Mouse (Mus musculus) MEL (cell line): ENCODE measurements at regions not wholly inside any gene's neighbourhood (a gene's known extent, or its start where the extent isn't known, plus 50 kb on each side); places are given as distances from the start of the nearest gene placed in this dataset.

ENCODE experiments used
- DNase-seq: peaks from one replicate; pipeline ENCODE4 v3.0.0; 2011; ENCODE audit warnings: low read depth, low spot score
- H3K27ac ChIP-seq: 2 replicates; pipeline ENCODE4 v1.5.1; 2012; ENCODE audit warnings: low read depth, mild to moderate bottlenecking, control low read depth, low read length, moderate library complexity; ENCODE audit not compliant: control insufficient read depth
- H3K27me3 ChIP-seq, 2 experiments: fragments of 150-350 bp in 1 of 2; sonication (generic) in 1 of 2; 2 replicates each; pipeline ENCODE4 v1.6.1; 2012; ENCODE audit warnings: low read length in 2 of 2, mild to moderate bottlenecking in 2 of 2, improper control_type of control experiment in 1 of 2, moderate library complexity in 1 of 2; ENCODE audit not compliant: insufficient read depth in 2 of 2, control insufficient read depth in 1 of 2
- H3K36me3 ChIP-seq, 2 experiments: 2 replicates each; pipeline ENCODE4 v1.6.1; 2012 to 2014; ENCODE audit warnings: low read length in 2 of 2, improper control_type of control experiment in 1 of 2, inconsistent platforms in 1 of 2, mild to moderate bottlenecking in 1 of 2; ENCODE audit not compliant: insufficient read depth in 2 of 2, control insufficient read depth in 1 of 2
- H3K4me1 ChIP-seq, 2 experiments: fragments of 150-350 bp in 1 of 2; sonication (generic) in 1 of 2; 2 replicates each; pipeline ENCODE4 v1.6.1; 2012; ENCODE audit warnings: low read length in 2 of 2, improper control_type of control experiment in 1 of 2, mild to moderate bottlenecking in 1 of 2; ENCODE audit not compliant: insufficient read depth in 2 of 2, control insufficient read depth in 1 of 2
- H3K4me3 ChIP-seq, 2 experiments: fragments of 150-350 bp in 1 of 2; sonication (generic) in 1 of 2; 2 replicates each; pipeline ENCODE4 v1.5.1; 2012; ENCODE audit warnings: low read depth in 2 of 2, low read length in 2 of 2, mild to moderate bottlenecking in 2 of 2, moderate library complexity in 2 of 2, control low read depth in 1 of 2, improper control_type of control experiment in 1 of 2; ENCODE audit not compliant: control insufficient read depth in 1 of 2, insufficient read depth in 1 of 2
- H3K79me2 ChIP-seq: 2 replicates; pipeline ENCODE4 v1.6.1; 2012; ENCODE audit warnings: mild to moderate bottlenecking, low read length, moderate library complexity; ENCODE audit not compliant: control insufficient read depth, poor library complexity, insufficient read depth
- H3K9ac ChIP-seq: 2 replicates; pipeline ENCODE4 v1.6.1; 2012; ENCODE audit warnings: low read depth, mild to moderate bottlenecking, control low read depth, low read length, moderate library complexity; ENCODE audit not compliant: control insufficient read depth, poor library complexity, severe bottlenecking
- H3K9me3 ChIP-seq: fragments of 150-350 bp; sonication (generic); replicated peaks from 2 replicates; pipeline ENCODE4 v1.6.1; 2012; ENCODE audit warnings: mild to moderate bottlenecking, low read length, improper control_type of control experiment, moderate library complexity; ENCODE audit not compliant: insufficient read depth
- CHD2 ChIP-seq: IDR thresholded peaks from 2 replicates; pipeline ENCODE4 v1.6.1; 2011; ENCODE audit warnings: low read length, improper control_type of control experiment
- EP300 ChIP-seq, 2 experiments: IDR thresholded peaks; 2 replicates each; pipeline ENCODE4 v1.6.1; 2011; ENCODE audit warnings: improper control_type of control experiment in 2 of 2, low read length in 2 of 2, low read depth in 1 of 2, mild to moderate bottlenecking in 1 of 2
- GATA1 ChIP-seq: IDR thresholded peaks from 2 replicates; pipeline ENCODE4 v1.6.1; 2011; ENCODE audit warnings: low read depth, low read length, improper control_type of control experiment
- MAFK ChIP-seq: IDR thresholded peaks from 2 replicates; pipeline ENCODE4 v1.6.1; 2011; ENCODE audit warnings: low read depth, mild to moderate bottlenecking, low read length, improper control_type of control experiment, borderline replicate concordance
- NRF1 ChIP-seq: IDR thresholded peaks from 2 replicates; pipeline ENCODE4 v1.6.1; 2014; ENCODE audit warnings: low read depth, mild to moderate bottlenecking, inconsistent platforms, low read length, improper control_type of control experiment, moderate library complexity; ENCODE audit not compliant: poor library complexity, insufficient read depth, severe bottlenecking
- POLR2AphosphoS5 ChIP-seq: IDR thresholded peaks from 2 replicates; pipeline ENCODE4 v1.6.1; 2012; ENCODE audit warnings: low read depth, borderline replicate concordance, mild to moderate bottlenecking, inconsistent platforms, low read length, moderate library complexity, mixed read lengths
- RCOR1 ChIP-seq: IDR thresholded peaks from 2 replicates; pipeline ENCODE4 v1.6.1; 2012; ENCODE audit warnings: low read depth, mild to moderate bottlenecking, inconsistent platforms, low read length, improper control_type of control experiment
- SMC3 ChIP-seq: IDR thresholded peaks from 2 replicates; pipeline ENCODE4 v1.6.1; 2011; ENCODE audit warnings: low read depth, low read length, improper control_type of control experiment
- TAL1 ChIP-seq: IDR thresholded peaks from 2 replicates; pipeline ENCODE4 v1.6.1; 2012; ENCODE audit warnings: mild to moderate bottlenecking, inconsistent platforms, low read length, moderate library complexity, mixed read lengths
- ZC3H11A ChIP-seq: IDR thresholded peaks from 2 replicates; pipeline ENCODE4 v1.6.1; 2012; ENCODE audit warnings: low read depth, mild to moderate bottlenecking, inconsistent platforms, low read length, improper control_type of control experiment
- ZKSCAN1 ChIP-seq: IDR thresholded peaks from 2 replicates; pipeline ENCODE4 v1.6.1; 2012; ENCODE audit warnings: low read depth, mild to moderate bottlenecking, inconsistent platforms, low read length, improper control_type of control experiment, moderate library complexity
- ZMIZ1 ChIP-seq: IDR thresholded peaks from 2 replicates; pipeline ENCODE4 v1.6.1; 2012; ENCODE audit warnings: low read depth, mild to moderate bottlenecking, inconsistent platforms, low read length, improper control_type of control experiment, moderate library complexity

GRCm38 (mm10) chr13:16261145-16261544, 249.5 kb downstream of the Inhba start:
- Histone ChIP-seq H3K27ac (no peak overlapping the region), H3K4me1 (no peaks in the 10 kb centered on the region)
- TF ChIP-seq RCOR1 (no peak), NRF1 (no peak), TAL1 (no peak)
- TF ChIP-seq, all 39 proteins: peak for 0
- Histone ChIP-seq H3K4me3 (no peak overlapping the region), H3K27me3 (no peaks in the 10 kb centered on the region), H3K79me2 (no peaks in the 10 kb centered on the region), H3K9me3 (no peaks in the 10 kb centered on the region), H3K9ac (no peak overlapping the region), H3K36me3 (no peaks in the 10 kb centered on the region)
- DNase-seq: no peak

- Histone ChIP-seq H3K4me1 (no peaks in the 10 kb centered on the region), H3K4me3 (no peak overlapping the region)
- TF ChIP-seq CHD2 (no peak), TAL1 (no peak)
These were observed 268.3 kb downstream of the Inhba start for GRCm38 (mm10) chr13:16279974-16280373.

GRCm38 (mm10) chr13:16280742-16281141, 269.1 kb downstream of the Inhba start:
- Histone ChIP-seq H3K79me2 (no peaks in the 10 kb centered on the region), H3K4me1 (no peaks in the 10 kb centered on the region), H3K36me3 (no peaks in the 10 kb centered on the region), H3K27ac (no peak overlapping the region), H3K27me3 (no peaks in the 10 kb centered on the region), H3K4me3 (no peak overlapping the region), H3K9ac (no peak overlapping the region), H3K9me3 (no peaks in the 10 kb centered on the region)
- no peak for DNase-seq
- TF ChIP-seq GATA1 (no peak), MAFK (no peak), EP300 (IDR thresholded peaks at IDR 0.05; ENCODE audit: low read depth in 1 of 2, low read length in 2 of 2) (no peak), SMC3 (no peak), POLR2AphosphoS5 (no peak), ZC3H11A (no peak), ZKSCAN1 (no peak), ZMIZ1 (no peak)

More at GRCm38 (mm10) chr13:16279974-16280373, 268.3 kb downstream of the Inhba start:
- H3K9ac ChIP-seq: no peak overlapping the region
- H3K27ac ChIP-seq: no peak overlapping the region
- DNase-seq: no peak
- no peaks in the 10 kb centered on the region for H3K27me3 ChIP-seq
- no peaks in the 10 kb centered on the region for H3K79me2 ChIP-seq
- H3K9me3 ChIP-seq: no peaks in the 10 kb centered on the region
- no peaks in the 10 kb centered on the region for H3K36me3 ChIP-seq
